Mouse (Mus musculus): Measurements from ENCODE around the gene Susd2.

Susd2 gene

DNA sequence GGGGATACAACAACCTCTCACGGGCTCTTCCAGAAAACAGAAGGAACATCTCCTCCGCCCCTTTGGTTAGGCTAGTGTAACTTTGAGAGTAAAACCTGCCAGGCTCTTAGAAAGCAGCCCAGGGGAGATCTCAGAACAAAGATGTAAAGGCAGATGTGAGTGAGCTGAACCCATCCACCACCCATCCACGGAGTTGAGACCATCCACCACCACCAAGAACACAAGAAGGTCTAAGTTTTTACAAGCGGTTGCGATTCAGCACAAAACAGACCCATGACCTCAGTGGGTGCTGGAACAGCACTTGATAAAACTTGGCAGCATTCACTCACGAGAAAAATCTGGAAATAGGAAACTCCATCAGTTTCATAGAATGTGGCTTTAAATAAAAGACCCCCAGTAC is 17.9 kb downstream of the Susd2 start:
- no peak for DNase-seq (ENCODE audit: low spot score)

GRCm38 (mm10) chr10:75620818-75621217 is 23.0 kb downstream of the Susd2 start:
- no peak for DNase-seq (ENCODE audit: low spot score)

DNA sequence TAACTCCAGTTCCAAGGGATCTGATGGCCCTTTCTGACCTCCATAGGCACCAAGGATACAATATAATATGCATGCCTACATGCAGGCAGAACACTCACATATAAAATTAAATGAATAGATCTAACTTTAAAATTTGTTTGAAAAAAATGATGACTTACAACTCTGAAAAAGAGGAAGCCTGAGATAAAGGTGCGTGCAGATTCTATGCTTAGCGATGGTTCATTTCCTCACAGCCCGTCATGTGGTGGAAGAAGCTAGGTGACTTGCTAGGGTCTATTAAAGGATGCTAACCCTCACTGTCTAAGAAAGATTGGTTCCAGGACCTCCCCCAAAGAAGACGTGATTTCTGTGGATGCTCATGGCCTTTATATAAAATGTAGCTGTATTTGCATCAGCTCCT is 27.8 kb downstream of the Susd2 start:
- no peak for DNase-seq (ENCODE audit: low spot score)

DNA sequence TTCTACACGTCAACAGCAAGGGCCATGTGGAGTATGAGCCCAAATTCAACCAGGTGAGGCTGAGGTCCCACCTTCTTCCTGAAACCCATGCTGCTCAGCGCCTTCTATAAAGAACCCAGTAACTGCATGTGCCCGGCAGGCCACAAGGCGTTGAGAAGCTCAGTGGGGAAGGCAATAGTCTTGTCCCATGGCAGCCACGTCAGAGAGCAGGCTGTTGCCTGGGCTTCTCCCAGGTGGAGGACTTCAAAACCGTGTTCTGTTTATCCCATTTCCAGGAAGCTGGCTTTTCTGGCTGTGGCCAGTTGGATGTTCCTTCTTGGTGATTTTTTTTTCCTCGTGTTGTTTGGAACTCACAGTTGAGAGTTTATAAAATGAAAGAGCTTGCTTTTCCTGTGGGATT is 33.3 kb downstream of the Susd2 start:
- DNase-seq (ENCODE audit: low spot score), result no peak

GRCm38 (mm10) chr10:75608975-75609374 is 34.8 kb downstream of the Susd2 start:
- DNase-seq (ENCODE audit: low spot score), result peak; percentile 54

DNA sequence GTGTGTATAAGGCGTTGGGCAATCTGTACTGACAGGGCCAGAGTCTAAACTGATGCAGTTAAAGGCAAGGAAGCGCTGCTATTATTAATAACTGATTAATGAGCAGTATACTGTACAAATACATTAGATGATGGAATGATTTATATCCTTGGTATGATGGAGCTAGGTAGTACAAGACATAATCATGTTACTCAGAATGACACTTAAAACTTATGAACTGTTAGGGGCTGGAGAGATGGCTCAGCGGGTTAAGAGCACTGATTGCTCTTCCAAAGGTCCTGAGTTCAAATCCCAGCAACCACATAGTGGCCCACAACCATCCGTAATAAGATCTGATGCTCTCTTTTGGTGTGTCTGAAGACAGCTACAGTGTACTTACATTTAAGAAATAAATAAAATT is 36.6 kb downstream of the Susd2 start:
- no peak for DNase-seq (ENCODE audit: low spot score)

- DNase-seq (ENCODE audit: low spot score), result no peak
These were observed 38.5 kb downstream of the Susd2 start for GRCm38 (mm10) chr10:75605162-75605846.

- DNase-seq (ENCODE audit: low spot score), result no peak
These were observed 43.5 kb downstream of the Susd2 start for GRCm38 (mm10) chr10:75600189-75600730.

- peak; percentile 86 for DNase-seq (ENCODE audit: low spot score)
These were observed 47.8 kb downstream of the Susd2 start for GRCm38 (mm10) chr10:75595981-75596380.

DNA sequence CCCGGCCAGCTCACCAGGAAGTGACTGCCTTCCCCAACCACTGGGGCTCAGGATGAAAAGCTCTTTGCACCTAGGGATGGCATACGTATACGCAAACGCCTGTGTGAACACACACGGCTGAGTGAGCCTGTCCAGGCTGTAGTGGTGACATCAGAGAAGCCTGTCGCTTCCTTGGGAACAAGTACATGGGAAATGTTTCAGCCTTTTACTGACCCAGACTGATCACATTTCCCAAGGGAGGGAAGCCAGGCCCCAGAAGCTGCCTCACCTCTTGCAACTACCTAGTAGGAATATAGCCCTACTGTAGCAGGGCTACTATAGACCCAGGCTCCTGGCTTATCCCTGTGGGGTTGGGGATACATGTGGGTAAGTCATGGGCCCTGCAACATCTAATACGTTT is 51.2 kb downstream of the Susd2 start:
- DNase-seq (ENCODE audit: low spot score), result no peak

- no peak for DNase-seq (ENCODE audit: low spot score)
These were observed 52.5 kb downstream of the Susd2 start for GRCm38 (mm10) chr10:75591211-75591894.

DNA sequence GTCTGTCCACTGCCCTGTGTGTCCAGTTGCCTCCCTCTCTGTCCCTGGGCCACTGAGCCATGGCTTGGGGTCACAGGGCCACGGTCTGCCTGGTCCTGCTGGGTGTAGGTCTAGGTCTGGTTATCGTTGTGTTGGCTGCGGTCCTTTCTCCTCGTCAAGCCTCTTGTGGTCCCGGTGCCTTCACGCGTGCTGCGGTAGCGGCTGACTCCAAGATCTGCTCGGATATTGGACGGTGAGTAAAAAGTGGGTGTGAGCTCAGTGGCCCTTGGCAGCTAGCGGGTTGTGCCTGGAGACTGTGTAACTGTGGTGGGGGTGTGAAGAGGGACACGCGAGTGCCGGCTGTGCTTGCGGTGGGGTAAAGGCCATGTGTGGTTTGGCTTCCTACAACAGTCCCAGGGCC is 54.2 kb downstream of the Susd2 start:
- no peak for DNase-seq (ENCODE audit: low spot score)

- peak; percentile 51 for DNase-seq (ENCODE audit: low spot score)
These were observed 54.7 kb downstream of the Susd2 start, which contains the start of gene Ggt5 for GRCm38 (mm10) chr10:75589129-75589528. Ggt5 (plus strand) TSS chr10:75589340.

DNA sequence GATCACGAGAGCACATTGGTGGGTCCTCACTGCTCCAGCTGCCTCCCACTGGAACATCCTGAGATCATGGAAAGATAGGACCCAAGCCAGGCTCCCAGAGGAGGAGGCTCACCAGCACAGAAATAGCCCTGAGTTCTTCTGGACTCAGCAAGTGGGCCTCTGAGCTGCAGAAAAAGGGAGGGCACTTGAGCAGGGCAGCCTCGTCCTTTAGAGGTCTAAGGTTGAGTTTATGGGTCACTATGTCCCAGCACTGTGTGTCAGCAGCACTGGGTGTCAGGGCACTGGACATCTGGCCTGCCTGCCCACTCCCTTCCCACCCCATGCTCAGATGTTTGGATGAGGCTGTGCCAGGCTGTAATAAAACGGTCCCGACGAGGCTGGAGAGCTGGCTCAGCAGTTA is 55.5 kb downstream of the Susd2 start:
- peak; percentile 31 for DNase-seq (ENCODE audit: low spot score)

- no peak for DNase-seq (ENCODE audit: low spot score)
These were observed 56.0 kb downstream of the Susd2 start for GRCm38 (mm10) chr10:75587781-75588180.

Data from ovary, adult 18-20 months (tissue).